Mouse (Mus musculus): Measurements from ENCODE around the gene Fstl4.

- TF ChIP-seq POLR2A (IDR thresholded peaks at IDR 0.05; ENCODE audit: control insufficient read depth, extremely low read depth, insufficient read depth, low read length, poor library complexity) (no peak), CTCF (IDR thresholded peaks at IDR 0.05; ENCODE audit: borderline replicate concordance, control insufficient read depth, extremely low read depth, insufficient read depth, low read length, poor library complexity) (no peak)
These were observed 289.7 kb downstream of the Fstl4 start for GRCm38 (mm10) chr11:53054151-53054550.

Data from thymus, adult 2 months (tissue).